Mouse (Mus musculus): ENCODE measurements around the gene Pnpla6. TPM values are rescaled to one million over a fixed set of nuclear protein-coding genes. Genes with fewer than 3 reads are reported as not detected.

The Pnpla6 gene
- total RNA-seq, 1 experiment from 2014 or later, result 63.8 TPM

GRCm38 (mm10) chr8:3507979-3508754, 7.0 kb upstream of the Pnpla6 start:
- DNase-seq, result no peak

GRCm38 (mm10) chr8:3514681-3515247, 420 bp upstream of the Pnpla6 start:
- no peak for DNase-seq

- peak; percentile 35 for DNase-seq
Observed at GRCm38 (mm10) chr8:3515771-3516417, 710 bp downstream of the Pnpla6 start.

- peak; percentile 90 for DNase-seq
Observed at GRCm38 (mm10) chr8:3516450-3517116, 1.4 kb downstream of the Pnpla6 start.

- no peak for DNase-seq
Observed at GRCm38 (mm10) chr8:3517117-3517495, 1.9 kb downstream of the Pnpla6 start.

- no peak for DNase-seq
Observed at GRCm38 (mm10) chr8:3522007-3522697, 7.0 kb downstream of the Pnpla6 start.

GRCm38 (mm10) chr8:3530816-3531215, 15.6 kb downstream of the Pnpla6 start:
- no peak for DNase-seq

- DNase-seq, result no peak
Observed at GRCm38 (mm10) chr8:3531936-3532335, 16.8 kb downstream of the Pnpla6 start.

GRCm38 (mm10) chr8:3536053-3536841, 21.1 kb downstream of the Pnpla6 start:
- DNase-seq, result no peak

- no peak for DNase-seq
Observed at GRCm38 (mm10) chr8:3536940-3537339, 21.8 kb downstream of the Pnpla6 start.

- DNase-seq, result no peak
Observed at GRCm38 (mm10) chr8:3537666-3538065, 22.5 kb downstream of the Pnpla6 start.

GRCm38 (mm10) chr8:3539146-3539545, 24.0 kb downstream of the Pnpla6 start:
- no peak for DNase-seq

- DNase-seq, result no peak
Observed at GRCm38 (mm10) chr8:3540076-3540475, 24.9 kb downstream of the Pnpla6 start.

- DNase-seq, result no peak
Observed at GRCm38 (mm10) chr8:3546511-3546910, 31.3 kb downstream of the Pnpla6 start.

GRCm38 (mm10) chr8:3552240-3552639, 37.1 kb downstream of the Pnpla6 start:
- DNase-seq, result no peak

GRCm38 (mm10) chr8:3556114-3556513, 40.9 kb downstream of the Pnpla6 start:
- DNase-seq, result no peak

GRCm38 (mm10) chr8:3567641-3568371, 52.6 kb downstream of the Pnpla6 start, which contains the start of gene C330021F23Rik:
TSS of gene C330021F23Rik (plus strand) at chr8:3567990.
- DNase-seq, result no peak

- no peak for DNase-seq
Observed at GRCm38 (mm10) chr8:3568378-3568777, 53.2 kb downstream of the Pnpla6 start.

- DNase-seq, result no peak
Observed at GRCm38 (mm10) chr8:3569784-3570183, 54.6 kb downstream of the Pnpla6 start.

GRCm38 (mm10) chr8:3574546-3574945, 59.4 kb downstream of the Pnpla6 start:
- no peak for DNase-seq

All from adrenal gland, postnatal 25 days (tissue).